Mouse (Mus musculus) midbrain, postnatal 0 days (tissue): ENCODE data around the gene Slc4a11. TPM values are rescaled to one million over a fixed set of nuclear protein-coding genes. Genes with fewer than 3 reads are reported as not detected.
A peak's percentile ranks its signal among the peaks of the same experiment; 100 is the strongest.

Experiments
- ATAC-seq: fragments of 200-750 bp; cut with Nextera tagmentation; 2 replicates; pipeline ENCODE4 v1.8.0; 2017; ENCODE audit warnings: moderate number of reproducible peaks, mild to moderate bottlenecking, moderate TSS enrichment, moderate library complexity; ENCODE audit not compliant: low FRiP score
- DNase-seq: peaks from one replicate; pipeline ENCODE4 v3.0.0-alpha.2; 2015; ENCODE audit warnings: low spot score
- H3K27ac ChIP-seq: fragments of 300-500 bp; sonication (generic); 2 replicates; pipeline ENCODE4 v1.5.1; 2014; ENCODE audit warnings: low read depth, mild to moderate bottlenecking, low read length, mixed read lengths
- H3K27me3 ChIP-seq: fragments of 300-500 bp; sonication (generic); 2 replicates; pipeline ENCODE4 v1.6.1; 2014; ENCODE audit warnings: low read length, control low read depth, mixed read lengths; ENCODE audit not compliant: insufficient read depth
- H3K36me3 ChIP-seq: fragments of 300-500 bp; sonication (generic); 2 replicates; pipeline ENCODE4 v1.6.1; 2014; ENCODE audit warnings: low read length, control low read depth, mixed read lengths; ENCODE audit not compliant: insufficient read depth
- H3K4me1 ChIP-seq: fragments of 300-500 bp; sonication (generic); 2 replicates; pipeline ENCODE4 v1.6.1; 2014; ENCODE audit warnings: mild to moderate bottlenecking, control low read depth, antibody characterized with exemption, low read length, mixed read lengths; ENCODE audit not compliant: insufficient read depth
- H3K4me2 ChIP-seq: fragments of 300-500 bp; sonication (generic); 2 replicates; pipeline ENCODE4 v1.6.1; 2014; ENCODE audit warnings: low read depth, mild to moderate bottlenecking, low read length, mixed read lengths; ENCODE audit not compliant: poor library complexity, severe bottlenecking
- H3K4me3 ChIP-seq: fragments of 300-500 bp; sonication (generic); 2 replicates; pipeline ENCODE4 v1.5.1; 2014; ENCODE audit warnings: low read depth, mild to moderate bottlenecking, low read length, moderate library complexity
- H3K9ac ChIP-seq: fragments of 300-500 bp; sonication (generic); replicated peaks from 2 replicates; pipeline ENCODE4 v1.6.1; 2014; ENCODE audit warnings: mild to moderate bottlenecking, low read length, moderate library complexity, mixed read lengths; ENCODE audit not compliant: poor library complexity, severe bottlenecking
- H3K9me3 ChIP-seq: fragments of 300-500 bp; sonication (generic); 2 replicates; pipeline ENCODE4 v1.6.1; 2016; ENCODE audit warnings: low read length, control low read depth
- CTCF ChIP-seq: IDR thresholded peaks from 2 replicates; pipeline ENCODE4 v1.5.1; 2016; ENCODE audit warnings: antibody characterized with exemption, mild to moderate bottlenecking
- WGBS: fragments of 180-500 bp; shearing (Covaris S2); extraction: QIAGEN DNeasy Blood & Tissue Kit; methylation state at CpG from one replicate; pipeline ENCODE4 v1.1.7; 2014; 5-methylcytosine and 5-hydroxymethylcytosine counted together
- polyA plus RNA-seq: library from polyadenylated mRNA; unstranded; fragments of >200 nt; fragmentation: Nextera tagmentation; extraction: Ambion mirVana; gene quantifications from 2 replicates; pipeline ENCODE4 v1.2.1, GENCODE M21; 2015
- total RNA-seq: library from RNA; depleted of rRNA; stranded (reverse); fragments of >200 nt; gene quantifications from 2 replicates; pipeline ENCODE4 v1.2.3, GENCODE M21; 2014

The Slc4a11 gene
- total and polyA plus RNA-seq, 2 experiments from 2014 or later: 0.16 to 0.42 TPM

GRCm38 (mm10) chr2:130667559-130667958, 29.8 kb downstream of the Slc4a11 start, which contains the start of gene Itpa:
TSS of gene Itpa (plus strand) at chr2:130667610.
- WGBS: under 1% methylated on average over 31 of the region's 31 CpGs
- Histone ChIP-seq H3K9ac (peak within 1 kb of the TSS; percentile 74), H3K4me2 (peak within 1 kb of the TSS; percentile 85), H3K36me3 (peaks cover 12% of the 10 kb centered on the region), H3K4me3 (peak within 1 kb of the TSS; percentile 69), H3K27ac (peak within 1 kb of the TSS; percentile 67), H3K9me3 (no peaks in the 10 kb centered on the region), H3K4me1 (peaks cover 18% of the 10 kb centered on the region; the same call in 1 of the 2 replicates), H3K27me3 (no peaks in the 10 kb centered on the region)
- peak; percentile 79 for TF ChIP-seq CTCF
- ATAC-seq (peak; percentile 72), DNase-seq (peak; percentile 94)

DNA sequence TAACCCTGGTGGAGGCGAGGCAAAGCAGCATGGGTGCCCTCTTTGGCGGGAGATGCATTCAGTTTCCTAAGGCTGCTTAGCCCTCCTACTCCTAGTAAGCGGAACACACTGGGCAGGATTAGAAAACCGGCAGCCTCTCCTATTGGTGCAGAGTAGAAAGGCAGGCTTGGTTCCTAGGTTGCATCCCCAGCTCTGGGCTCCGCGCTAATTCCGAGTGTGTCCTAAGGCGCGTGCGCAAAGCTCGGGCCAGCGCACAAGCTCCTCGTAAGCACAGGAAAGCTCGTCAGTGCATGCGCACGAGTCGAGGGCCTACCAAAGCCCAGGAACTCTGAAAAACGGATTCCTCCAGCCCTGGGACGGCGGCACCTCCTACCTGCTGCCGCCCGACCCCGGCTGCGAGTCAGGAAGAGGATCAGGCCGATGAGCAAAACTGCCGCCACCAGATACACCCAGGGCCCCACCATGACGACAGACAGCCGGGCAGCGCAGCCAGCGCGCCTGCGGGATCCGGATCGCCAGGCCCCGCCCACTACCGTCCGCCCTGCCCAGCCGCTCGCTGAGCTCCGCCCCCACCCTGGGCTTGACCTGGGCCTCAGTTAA, 33.1 kb downstream of the Slc4a11 start, which contains the start of gene Ddrgk1:
Gene Ddrgk1, minus strand, starts transcription at position 558 of the 600 bp plus-strand sequence.
- Histone ChIP-seq H3K4me1 (peaks cover 14% of the 10 kb centered on the region; the same call in 1 of the 2 replicates), H3K27ac (peak within 1 kb of the TSS; percentile 98), H3K9ac (peak within 1 kb of the TSS; percentile 70), H3K9me3 (no peaks in the 10 kb centered on the region), H3K4me3 (peak within 1 kb of the TSS; percentile 43), H3K27me3 (no peaks in the 10 kb centered on the region), H3K4me2 (peak within 1 kb of the TSS; percentile 60), H3K36me3 (peaks cover 23% of the 10 kb centered on the region)
- under 1% methylated on average over 35 of the region's 40 CpGs for WGBS
- peak; percentile 56 for TF ChIP-seq CTCF
- peak; percentile 98 for DNase-seq
- ATAC-seq: peak; percentile 96

GRCm38 (mm10) chr2:130663342-130663741, 34.0 kb downstream of the Slc4a11 start:
- Histone ChIP-seq H3K4me2 (peak overlapping the region; percentile 60), H3K9me3 (no peaks in the 10 kb centered on the region), H3K4me3 (peak overlapping the region; percentile 43), H3K27me3 (no peaks in the 10 kb centered on the region), H3K4me1 (peaks cover 14% of the 10 kb centered on the region; the same call in 1 of the 2 replicates), H3K9ac (peak overlapping the region; percentile 70; the same call in 1 of the 2 replicates), H3K36me3 (peaks cover 31% of the 10 kb centered on the region), H3K27ac (peak overlapping the region; percentile 98)
- DNase-seq (no peak), ATAC-seq (no peak)
- 92% methylated on average over 11 of the region's 11 CpGs for WGBS
- no peak for TF ChIP-seq CTCF

GRCm38 (mm10) chr2:130658530-130658929, 38.8 kb downstream of the Slc4a11 start:
- H3K27me3 ChIP-seq: no peaks in the 10 kb centered on the region
- no peak overlapping the region for H3K9ac ChIP-seq
- WGBS: 96% methylated on average over 10 of the region's 10 CpGs
- H3K4me2 ChIP-seq: no peak overlapping the region
- H3K36me3 ChIP-seq: peaks cover 71% of the 10 kb centered on the region
- H3K4me1 ChIP-seq: peaks cover 10% of the 10 kb centered on the region; the same call in 1 of the 2 replicates
- ATAC-seq (no peak), DNase-seq (no peak)
- no peak overlapping the region for H3K27ac ChIP-seq
- no peak overlapping the region for H3K4me3 ChIP-seq
- H3K9me3 ChIP-seq: no peaks in the 10 kb centered on the region
- TF ChIP-seq CTCF: no peak

GRCm38 (mm10) chr2:130657541-130657940, 39.8 kb downstream of the Slc4a11 start:
- Histone ChIP-seq H3K9me3 (no peaks in the 10 kb centered on the region), H3K9ac (no peak overlapping the region), H3K27me3 (no peaks in the 10 kb centered on the region), H3K4me1 (0 out of 2 replicates have a peak, but pooled peaks cover under 1% of the 10 kb centered on the region), H3K36me3 (peaks cover 73% of the 10 kb centered on the region), H3K4me3 (no peak overlapping the region), H3K27ac (no peak overlapping the region), H3K4me2 (no peak overlapping the region)
- WGBS: 84% methylated on average over 6 of the region's 6 CpGs
- DNase-seq (no peak), ATAC-seq (no peak)
- no peak for TF ChIP-seq CTCF

DNA sequence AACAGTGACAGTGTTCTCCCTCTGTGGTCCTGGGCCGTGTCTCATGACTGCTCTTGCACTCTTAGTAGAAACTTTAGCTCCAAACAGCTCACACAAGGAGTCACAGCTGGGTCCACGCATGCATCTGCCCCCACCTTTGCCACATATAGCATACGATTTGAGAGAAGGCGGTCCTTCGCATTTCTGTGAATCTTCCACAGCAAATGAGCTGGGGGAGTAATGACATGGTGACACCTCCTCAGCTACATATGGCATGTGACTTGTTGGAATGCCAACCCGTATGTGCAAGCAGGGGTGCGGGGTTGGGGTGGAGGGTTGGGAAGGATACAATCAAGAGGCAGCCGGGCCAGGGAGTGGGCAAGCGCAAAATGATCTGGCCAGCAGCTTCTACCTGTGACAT, 40.8 kb downstream of the Slc4a11 start:
- no peak for TF ChIP-seq CTCF
- peaks cover 68% of the 10 kb centered on the region for H3K36me3 ChIP-seq
- no peak for ATAC-seq

More for the DNA sequence above, 40.8 kb downstream of the Slc4a11 start:
- Histone ChIP-seq H3K4me1 (no peaks in the 10 kb centered on the region), H3K9me3 (no peaks in the 10 kb centered on the region), H3K27me3 (no peaks in the 10 kb centered on the region), H3K27ac (no peak overlapping the region), H3K9ac (no peak overlapping the region), H3K4me2 (no peak overlapping the region), H3K4me3 (no peak overlapping the region)
- DNase-seq: no peak
- 97% methylated on average over 9 of the region's 9 CpGs for WGBS
